Mouse (Mus musculus): ENCODE measurements around the gene Mpst. TPM values are rescaled to one million over a fixed set of nuclear protein-coding genes. Genes with fewer than 3 reads are reported as not detected.

The Mpst gene
- polyA plus RNA-seq, 1 experiment from 2014 or later = 5.9 TPM

DNA sequence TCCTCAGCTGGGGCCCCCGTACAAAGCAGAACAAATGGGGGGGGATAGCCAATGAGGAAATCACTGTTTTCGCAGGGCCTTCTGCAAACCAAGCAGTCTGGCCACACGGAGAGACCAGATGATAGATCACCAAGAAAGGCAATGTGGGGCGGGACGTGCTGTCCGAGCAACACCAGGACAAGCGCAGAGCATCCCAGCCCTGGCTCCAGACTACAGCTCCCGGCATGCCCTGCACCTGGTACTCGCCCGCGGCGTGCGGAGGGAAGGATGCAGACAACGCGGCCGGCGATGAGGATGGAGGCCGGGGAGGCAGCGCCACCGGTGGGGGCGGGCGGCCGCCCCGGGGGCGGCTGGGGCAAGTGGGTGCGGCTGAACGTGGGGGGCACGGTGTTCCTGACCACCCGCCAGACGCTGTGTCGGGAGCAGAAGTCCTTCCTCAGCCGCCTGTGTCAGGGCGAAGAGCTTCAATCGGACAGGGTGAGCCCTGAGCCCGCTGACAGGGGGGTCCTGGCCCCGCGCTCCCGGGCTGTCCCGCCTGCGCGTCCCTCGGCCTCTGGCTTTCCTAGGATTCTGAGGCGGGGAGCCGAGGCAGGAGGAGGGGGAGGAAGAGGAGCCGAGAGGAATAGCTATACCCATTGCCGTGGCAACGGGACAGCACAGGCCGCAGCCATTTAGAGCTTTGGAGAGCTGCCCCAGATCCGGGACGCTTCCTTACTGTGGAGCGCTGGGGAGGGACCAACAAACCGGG lies 22.3 kb downstream of the Mpst start, which contains the start of gene Kctd17:
TSS of gene Kctd17 (plus strand) at position 174 of the 748 bp plus-strand sequence.
- peak; percentile 65 for ATAC-seq (ENCODE audit: low read depth)
- WGBS (ENCODE audit: insufficient replicate concordance) = 3% methylated on average over 52 of the region's 52 CpGs
- no peaks in the 10 kb centered on the region for H3K9me3 ChIP-seq (replicated peaks; ENCODE audit: control insufficient read depth, low read length)
- peak within 1 kb of the TSS; percentile 47 for H3K4me2 ChIP-seq (ENCODE audit: low read depth, low read length)
- H3K4me3 ChIP-seq (ENCODE audit: low read depth, low read length) = peak within 1 kb of the TSS; percentile 57
- no peaks in the 10 kb centered on the region for H3K36me3 ChIP-seq (ENCODE audit: control insufficient read depth, insufficient read depth)
- peak within 1 kb of the TSS; percentile 8; the same call in 1 of the 2 replicates for H3K9ac ChIP-seq (ENCODE audit: low read depth, low read length)
- H3K27me3 ChIP-seq (ENCODE audit: control insufficient read depth, insufficient read depth, low read depth, low read length) = peaks cover 54% of the 10 kb centered on the region
- no peak within 1 kb of the TSS for H3K27ac ChIP-seq (ENCODE audit: low read length)
- H3K4me1 ChIP-seq (ENCODE audit: control insufficient read depth, low read depth, low read length) = no peaks in the 10 kb centered on the region; the same call in none of the 2 replicates

DNA sequence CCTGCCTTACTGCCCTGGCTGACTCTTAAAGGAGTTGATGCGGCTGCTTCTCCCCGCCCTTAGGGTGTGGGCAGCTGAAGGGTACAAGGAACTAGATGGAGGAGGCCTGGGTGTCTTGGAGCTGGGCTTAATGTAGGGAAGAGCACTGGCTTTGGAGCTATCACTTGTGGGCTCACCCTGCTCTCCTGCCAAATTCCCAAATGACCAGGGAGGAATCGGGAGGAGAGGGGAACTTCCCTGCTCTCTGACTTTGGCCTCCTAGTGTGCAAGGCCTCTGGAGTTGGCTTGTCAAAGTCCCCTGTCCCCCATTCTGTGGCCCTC lies 22.9 kb downstream of the Mpst start:
- no peak for ATAC-seq (ENCODE audit: low read depth)
- no peak overlapping the region for H3K27ac ChIP-seq (ENCODE audit: low read length)
- peak overlapping the region; percentile 8; the same call in 1 of the 2 replicates for H3K9ac ChIP-seq (ENCODE audit: low read depth, low read length)
- no peaks in the 10 kb centered on the region; the same call in none of the 2 replicates for H3K4me1 ChIP-seq (ENCODE audit: control insufficient read depth, low read depth, low read length)
- H3K4me2 ChIP-seq (ENCODE audit: low read depth, low read length) = peak overlapping the region; percentile 47; the same call in 1 of the 2 replicates
- H3K9me3 ChIP-seq (replicated peaks; ENCODE audit: control insufficient read depth, low read length) = no peaks in the 10 kb centered on the region
- peak overlapping the region; percentile 57 for H3K4me3 ChIP-seq (ENCODE audit: low read depth, low read length)
- WGBS (ENCODE audit: insufficient replicate concordance) = 28% methylated on average over 3 of the region's 3 CpGs
- H3K36me3 ChIP-seq (ENCODE audit: control insufficient read depth, insufficient read depth) = no peaks in the 10 kb centered on the region
- peaks cover 49% of the 10 kb centered on the region for H3K27me3 ChIP-seq (ENCODE audit: control insufficient read depth, insufficient read depth, low read depth, low read length)

DNA sequence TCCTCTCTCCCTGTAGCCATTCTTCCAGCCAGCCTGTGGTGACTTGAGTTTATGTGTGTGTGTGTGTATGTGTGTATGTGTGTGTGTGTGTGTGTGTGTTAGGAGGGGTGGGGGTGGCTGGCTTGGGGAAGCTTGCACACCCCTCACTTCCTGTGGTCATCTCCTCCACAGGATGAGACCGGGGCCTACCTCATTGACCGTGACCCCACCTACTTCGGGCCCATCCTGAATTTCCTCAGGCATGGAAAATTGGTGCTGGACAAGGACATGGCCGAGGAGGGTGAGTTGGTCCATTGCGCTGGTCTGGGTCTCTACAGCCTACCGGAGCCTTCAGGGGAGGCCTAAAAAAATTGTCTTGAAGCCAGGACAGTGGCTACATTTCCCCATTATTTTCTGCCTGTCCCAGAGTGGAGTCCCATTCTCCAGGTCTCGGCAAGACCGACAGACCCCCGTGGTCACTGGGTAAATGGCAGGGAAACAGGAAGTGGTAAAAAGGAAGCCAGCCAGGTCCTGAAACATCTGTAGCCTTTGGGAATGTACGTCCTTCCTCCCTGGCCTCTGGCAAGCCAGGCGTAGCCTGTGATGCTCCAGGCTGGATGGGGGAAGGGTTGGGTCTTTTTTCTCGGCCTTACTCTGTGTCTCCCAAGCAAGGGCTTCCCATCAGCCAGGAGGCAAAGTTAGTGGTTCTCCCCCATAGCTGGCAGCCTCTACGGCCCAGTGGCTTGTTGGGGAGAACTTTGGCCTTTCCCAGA lies 23.8 kb downstream of the Mpst start:
- 49% methylated on average over 13 of the region's 13 CpGs for WGBS (ENCODE audit: insufficient replicate concordance)
- no peaks in the 10 kb centered on the region for H3K9me3 ChIP-seq (replicated peaks; ENCODE audit: control insufficient read depth, low read length)
- no peak overlapping the region for H3K4me3 ChIP-seq (ENCODE audit: low read depth, low read length)
- H3K36me3 ChIP-seq (ENCODE audit: control insufficient read depth, insufficient read depth) = no peaks in the 10 kb centered on the region
- H3K27me3 ChIP-seq (ENCODE audit: control insufficient read depth, insufficient read depth, low read depth, low read length) = peaks cover 39% of the 10 kb centered on the region
- H3K9ac ChIP-seq (ENCODE audit: low read depth, low read length) = no peak overlapping the region
- no peaks in the 10 kb centered on the region; the same call in 1 of the 2 replicates for H3K4me1 ChIP-seq (ENCODE audit: control insufficient read depth, low read depth, low read length)
- H3K4me2 ChIP-seq (ENCODE audit: low read depth, low read length) = no peak overlapping the region
- ATAC-seq (ENCODE audit: low read depth) = no peak
- 0 out of 2 replicates have a peak overlapping the region, but pooled peaks have one; percentile 8 for H3K27ac ChIP-seq (ENCODE audit: low read length)

DNA sequence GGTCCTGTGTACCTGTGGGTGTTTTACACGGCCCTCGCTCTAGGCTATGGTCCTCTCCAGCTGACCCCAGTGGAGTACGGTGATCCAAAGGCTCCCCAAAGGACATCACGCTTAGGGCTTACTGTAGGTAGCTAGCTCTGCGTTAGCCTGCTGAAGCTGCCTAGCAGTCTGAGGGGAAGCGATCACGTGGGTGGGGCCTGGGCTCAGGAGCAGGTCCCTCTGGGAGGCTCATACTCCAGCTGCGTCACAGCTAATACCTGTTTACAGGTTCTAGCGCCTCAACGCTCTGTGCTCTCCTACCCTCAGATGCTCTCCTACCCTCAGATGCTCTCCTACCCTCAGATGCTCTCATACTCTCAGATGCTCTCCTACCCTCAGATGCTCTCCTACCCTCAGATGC lies 24.7 kb downstream of the Mpst start:
- no peak overlapping the region for H3K9ac ChIP-seq (ENCODE audit: low read depth, low read length)
- no peak for ATAC-seq (ENCODE audit: low read depth)
- no peak overlapping the region for H3K4me2 ChIP-seq (ENCODE audit: low read depth, low read length)
- H3K4me3 ChIP-seq (ENCODE audit: low read depth, low read length) = no peak overlapping the region
- H3K27me3 ChIP-seq (ENCODE audit: control insufficient read depth, insufficient read depth, low read depth, low read length) = peaks cover 35% of the 10 kb centered on the region
- no peaks in the 10 kb centered on the region for H3K36me3 ChIP-seq (ENCODE audit: control insufficient read depth, insufficient read depth)
- WGBS (ENCODE audit: insufficient replicate concordance) = 72% methylated on average over 10 of the region's 10 CpGs
- no peak overlapping the region for H3K27ac ChIP-seq (ENCODE audit: low read length)
- no peaks in the 10 kb centered on the region for H3K9me3 ChIP-seq (replicated peaks; ENCODE audit: control insufficient read depth, low read length)
- H3K4me1 ChIP-seq (ENCODE audit: control insufficient read depth, low read depth, low read length) = no peaks in the 10 kb centered on the region; the same call in 1 of the 2 replicates

DNA sequence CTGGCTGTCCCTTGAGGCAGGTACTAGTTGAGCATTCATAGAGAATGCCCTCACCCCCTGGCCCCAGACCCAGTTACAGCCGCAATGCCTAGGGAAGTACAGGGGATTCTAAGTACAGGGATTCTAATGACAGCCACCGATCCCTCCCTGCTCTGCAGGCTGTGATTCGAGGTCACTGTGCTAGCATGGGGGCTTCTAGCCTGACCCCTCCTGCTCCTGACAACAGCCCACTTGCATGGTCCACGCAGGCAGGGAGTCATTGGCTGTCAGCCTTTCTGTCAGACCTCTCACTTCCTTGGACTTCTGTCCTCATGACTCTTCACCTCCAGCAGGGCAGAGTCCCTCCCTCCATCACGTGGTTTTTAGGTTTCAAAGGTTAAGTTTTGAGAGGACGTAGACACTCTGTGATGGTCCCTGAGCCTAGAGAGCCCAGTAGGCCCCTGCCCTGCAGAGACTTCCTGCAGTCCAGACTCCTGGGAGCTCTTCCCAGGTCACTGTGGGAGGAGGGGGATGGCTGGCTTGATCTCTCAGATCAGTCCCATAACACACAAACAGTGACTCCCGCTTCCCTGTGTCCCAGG lies 25.4 kb downstream of the Mpst start:
- peak overlapping the region; percentile 42 for H3K27ac ChIP-seq (ENCODE audit: low read length)
- no peaks in the 10 kb centered on the region for H3K9me3 ChIP-seq (replicated peaks; ENCODE audit: control insufficient read depth, low read length)
- peaks cover 39% of the 10 kb centered on the region for H3K27me3 ChIP-seq (ENCODE audit: control insufficient read depth, insufficient read depth, low read depth, low read length)
- ATAC-seq (ENCODE audit: low read depth) = peak; percentile 60
- H3K4me2 ChIP-seq (ENCODE audit: low read depth, low read length) = no peak overlapping the region
- no peaks in the 10 kb centered on the region for H3K36me3 ChIP-seq (ENCODE audit: control insufficient read depth, insufficient read depth)
- H3K4me1 ChIP-seq (ENCODE audit: control insufficient read depth, low read depth, low read length) = peaks cover 1% of the 10 kb centered on the region; the same call in 1 of the 2 replicates
- WGBS (ENCODE audit: insufficient replicate concordance) = 50% methylated on average over 7 of the region's 7 CpGs
- H3K4me3 ChIP-seq (ENCODE audit: low read depth, low read length) = no peak overlapping the region
- no peak overlapping the region for H3K9ac ChIP-seq (ENCODE audit: low read depth, low read length)

DNA sequence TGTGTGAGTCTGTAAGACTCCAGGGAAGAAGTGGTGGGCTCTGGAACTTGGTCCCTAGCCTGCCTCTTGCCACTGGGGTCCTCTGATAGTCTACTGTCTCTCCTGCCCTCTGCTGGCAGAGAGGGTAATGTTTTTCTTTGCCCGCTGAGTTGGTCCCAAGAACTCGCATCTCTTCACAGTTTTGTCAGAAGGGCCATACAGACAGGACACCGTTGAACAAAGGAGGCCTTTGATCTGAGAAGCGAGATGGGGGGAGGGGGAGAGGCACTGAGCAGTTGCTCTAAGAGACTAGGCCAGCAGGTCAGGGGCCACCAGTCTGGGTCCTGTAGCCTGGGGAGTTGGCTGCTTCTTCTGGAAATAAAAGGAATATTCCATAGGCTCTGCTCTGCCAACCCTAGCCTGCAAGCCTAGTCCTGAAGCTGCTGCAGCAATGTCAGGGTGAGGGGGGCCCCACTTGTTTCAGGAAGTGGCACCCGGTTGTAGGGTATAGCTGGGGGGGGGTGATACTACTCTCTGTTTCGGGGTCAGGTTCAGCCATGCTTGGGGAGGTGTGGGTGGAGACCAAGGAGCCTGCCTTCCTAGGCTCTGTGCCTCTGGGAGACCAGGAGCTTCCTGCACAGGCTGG lies 28.8 kb downstream of the Mpst start:
- H3K27ac ChIP-seq (ENCODE audit: low read length) = no peak overlapping the region
- peaks cover 21% of the 10 kb centered on the region for H3K27me3 ChIP-seq (ENCODE audit: control insufficient read depth, insufficient read depth, low read depth, low read length)
- H3K4me2 ChIP-seq (ENCODE audit: low read depth, low read length) = no peak overlapping the region

DNA sequence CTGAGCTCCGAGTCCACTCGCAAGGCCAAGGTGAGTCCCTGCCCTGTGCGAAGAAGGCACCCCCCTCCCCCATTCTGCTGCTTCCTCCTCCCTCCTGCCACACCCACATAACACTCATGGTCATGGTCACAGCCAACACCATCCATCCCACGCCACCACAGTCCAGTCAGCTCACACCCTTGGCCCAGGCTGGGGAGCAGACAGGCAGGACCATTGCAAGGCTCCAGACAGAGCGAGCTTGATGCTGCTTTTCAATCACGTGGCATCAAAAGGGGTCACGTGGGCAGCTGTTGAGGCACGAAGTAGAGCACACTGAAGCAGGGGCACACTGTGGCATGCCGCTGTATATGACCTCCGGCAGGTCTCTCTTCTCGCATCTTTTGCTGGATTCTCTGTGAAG lies 29.5 kb downstream of the Mpst start:
- no peak overlapping the region for H3K27ac ChIP-seq (ENCODE audit: low read length)
- H3K36me3 ChIP-seq (ENCODE audit: control insufficient read depth, insufficient read depth) = no peaks in the 10 kb centered on the region
- H3K9me3 ChIP-seq (replicated peaks; ENCODE audit: control insufficient read depth, low read length) = no peaks in the 10 kb centered on the region
- peaks cover 21% of the 10 kb centered on the region for H3K27me3 ChIP-seq (ENCODE audit: control insufficient read depth, insufficient read depth, low read depth, low read length)
- WGBS (ENCODE audit: insufficient replicate concordance) = 72% methylated on average over 11 of the region's 11 CpGs
- no peak for ATAC-seq (ENCODE audit: low read depth)
- peaks cover 5% of the 10 kb centered on the region; the same call in 1 of the 2 replicates for H3K4me1 ChIP-seq (ENCODE audit: control insufficient read depth, low read depth, low read length)
- no peak overlapping the region for H3K4me3 ChIP-seq (ENCODE audit: low read depth, low read length)
- H3K4me2 ChIP-seq (ENCODE audit: low read depth, low read length) = no peak overlapping the region
- H3K9ac ChIP-seq (ENCODE audit: low read depth, low read length) = no peak overlapping the region

More for the DNA sequence above, 28.8 kb downstream of the Mpst start:
- H3K4me3 ChIP-seq (ENCODE audit: low read depth, low read length) = no peak overlapping the region
- 24% methylated on average over 6 of the region's 6 CpGs for WGBS (ENCODE audit: insufficient replicate concordance)
- H3K9ac ChIP-seq (ENCODE audit: low read depth, low read length) = no peak overlapping the region
- H3K36me3 ChIP-seq (ENCODE audit: control insufficient read depth, insufficient read depth) = no peaks in the 10 kb centered on the region
- H3K9me3 ChIP-seq (replicated peaks; ENCODE audit: control insufficient read depth, low read length) = no peaks in the 10 kb centered on the region
- no peak for ATAC-seq (ENCODE audit: low read depth)
- peaks cover 5% of the 10 kb centered on the region; the same call in 1 of the 2 replicates for H3K4me1 ChIP-seq (ENCODE audit: control insufficient read depth, low read depth, low read length)

DNA sequence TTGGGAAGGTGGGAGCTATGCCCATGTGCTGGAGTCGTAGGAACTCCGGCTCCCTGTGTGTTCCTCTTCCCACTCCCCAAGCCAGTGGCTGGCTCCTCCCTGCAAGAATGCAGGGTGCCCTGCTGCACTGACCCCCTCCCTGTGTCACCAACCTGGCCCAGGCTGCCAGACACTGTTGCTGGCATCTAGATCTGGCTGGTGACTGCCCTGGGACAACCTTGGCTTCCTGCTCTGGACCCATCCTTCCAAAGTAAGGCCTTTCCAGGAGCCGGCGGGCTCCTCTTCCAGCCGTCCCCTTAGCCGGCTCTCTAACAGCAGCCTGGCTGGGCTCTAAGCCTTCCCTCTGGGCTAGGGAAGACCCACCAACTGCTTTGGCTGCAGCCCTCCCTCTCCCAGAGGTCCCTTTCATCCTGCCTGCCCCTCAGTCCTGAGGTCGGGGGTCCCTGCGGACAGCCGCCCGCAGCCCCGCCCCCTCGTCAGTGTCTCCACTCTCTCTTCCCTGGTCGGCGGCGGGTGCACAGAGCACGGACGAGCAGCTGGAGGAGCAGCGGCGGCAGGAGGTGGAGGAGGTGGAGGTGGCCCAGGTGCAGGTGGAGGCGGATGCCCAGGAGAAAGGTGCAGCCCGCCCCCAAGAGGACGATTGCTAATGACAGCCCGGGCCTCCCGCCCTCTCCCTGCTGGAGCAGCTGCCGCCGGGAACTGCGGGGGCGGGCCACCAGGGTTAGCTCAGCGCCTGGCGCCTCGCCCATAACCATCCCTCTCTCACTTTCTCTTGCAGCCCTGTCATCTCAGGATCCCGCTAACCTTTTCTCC lies 30.4 kb downstream of the Mpst start:
- no peak overlapping the region for H3K9ac ChIP-seq (ENCODE audit: low read depth, low read length)
- H3K27ac ChIP-seq (ENCODE audit: low read length) = no peak overlapping the region
- H3K9me3 ChIP-seq (replicated peaks; ENCODE audit: control insufficient read depth, low read length) = no peaks in the 10 kb centered on the region
- H3K4me3 ChIP-seq (ENCODE audit: low read depth, low read length) = no peak overlapping the region
- no peaks in the 10 kb centered on the region for H3K36me3 ChIP-seq (ENCODE audit: control insufficient read depth, insufficient read depth)
- peak; percentile 57 for ATAC-seq (ENCODE audit: low read depth)
- 20% methylated on average over 28 of the region's 32 CpGs for WGBS (ENCODE audit: insufficient replicate concordance)
- H3K4me1 ChIP-seq (ENCODE audit: control insufficient read depth, low read depth, low read length) = peaks cover 5% of the 10 kb centered on the region; the same call in 1 of the 2 replicates
- peaks cover 21% of the 10 kb centered on the region for H3K27me3 ChIP-seq (ENCODE audit: control insufficient read depth, insufficient read depth, low read depth, low read length)
- peak overlapping the region; percentile 29 for H3K4me2 ChIP-seq (ENCODE audit: low read depth, low read length)
